Mouse (Mus musculus) kidney, embryonic 14.5 days (tissue): ENCODE results near the gene Nipsnap2. TPM values are rescaled to one million over a fixed set of nuclear protein-coding genes. Genes with fewer than 3 reads are reported as not detected.
"Not testable (repeated sequence)": the region's sequence is repeated elsewhere in the genome, so short reads cannot be mapped to it uniquely, and the experiment has no call there.

Experiments used
- ATAC-seq: fragments of 200-750 bp; cut with Nextera tagmentation; 2 replicates; pipeline ENCODE4 v1.8.0; 2017; ENCODE audit warnings: moderate number of reproducible peaks, mild to moderate bottlenecking, moderate TSS enrichment, moderate library complexity; ENCODE audit not compliant: low FRiP score, low TSS enrichment
- H3K27ac ChIP-seq: fragments of 300-500 bp; sonication (generic); 2 replicates; pipeline ENCODE4 v1.5.1; 2014; ENCODE audit warnings: low read depth, mild to moderate bottlenecking, low read length, moderate library complexity, mixed read lengths
- H3K27me3 ChIP-seq: fragments of 300-500 bp; sonication (generic); 2 replicates; pipeline ENCODE4 v1.6.1; 2014; ENCODE audit warnings: mild to moderate bottlenecking, low read length; ENCODE audit not compliant: control insufficient read depth, insufficient read depth
- H3K36me3 ChIP-seq: fragments of 300-500 bp; sonication (generic); 2 replicates; pipeline ENCODE4 v1.6.1; 2014; ENCODE audit warnings: low read length, mixed read lengths; ENCODE audit not compliant: control insufficient read depth, insufficient read depth
- H3K4me1 ChIP-seq: fragments of 300-500 bp; sonication (generic); 2 replicates; pipeline ENCODE4 v1.6.1; 2014; ENCODE audit warnings: low read length, mixed read lengths; ENCODE audit not compliant: control insufficient read depth, insufficient read depth
- H3K4me2 ChIP-seq: fragments of 300-500 bp; sonication (generic); replicated peaks from 2 replicates; pipeline ENCODE4 v1.6.1; 2014; ENCODE audit warnings: low read depth, mild to moderate bottlenecking, low read length
- H3K4me3 ChIP-seq: fragments of 300-500 bp; sonication (generic); 2 replicates; pipeline ENCODE4 v1.5.1; 2014; ENCODE audit warnings: mild to moderate bottlenecking, low read length
- H3K9ac ChIP-seq: fragments of 300-500 bp; sonication (generic); 2 replicates; pipeline ENCODE4 v1.6.1; 2014; ENCODE audit warnings: low read depth, mild to moderate bottlenecking, low read length, moderate library complexity
- H3K9me3 ChIP-seq: fragments of 300-500 bp; sonication (generic); 2 replicates; pipeline ENCODE4 v1.6.1; 2016; ENCODE audit warnings: low read length; ENCODE audit not compliant: control insufficient read depth
- WGBS: fragments of 180-500 bp; shearing (Covaris S2); extraction: QIAGEN DNeasy Blood & Tissue Kit; methylation state at CpG from one replicate; pipeline ENCODE4 v1.1.7; 2014; 5-methylcytosine and 5-hydroxymethylcytosine counted together
- polyA plus RNA-seq: library from polyadenylated mRNA; unstranded; fragments of >200 nt; fragmentation: Nextera tagmentation; extraction: Ambion mirVana; gene quantifications from 2 replicates; pipeline ENCODE4 v1.2.1, GENCODE M21; 2014

Nipsnap2 gene
- polyA plus RNA-seq, 1 experiment from 2014 or later = 137 TPM

DNA sequence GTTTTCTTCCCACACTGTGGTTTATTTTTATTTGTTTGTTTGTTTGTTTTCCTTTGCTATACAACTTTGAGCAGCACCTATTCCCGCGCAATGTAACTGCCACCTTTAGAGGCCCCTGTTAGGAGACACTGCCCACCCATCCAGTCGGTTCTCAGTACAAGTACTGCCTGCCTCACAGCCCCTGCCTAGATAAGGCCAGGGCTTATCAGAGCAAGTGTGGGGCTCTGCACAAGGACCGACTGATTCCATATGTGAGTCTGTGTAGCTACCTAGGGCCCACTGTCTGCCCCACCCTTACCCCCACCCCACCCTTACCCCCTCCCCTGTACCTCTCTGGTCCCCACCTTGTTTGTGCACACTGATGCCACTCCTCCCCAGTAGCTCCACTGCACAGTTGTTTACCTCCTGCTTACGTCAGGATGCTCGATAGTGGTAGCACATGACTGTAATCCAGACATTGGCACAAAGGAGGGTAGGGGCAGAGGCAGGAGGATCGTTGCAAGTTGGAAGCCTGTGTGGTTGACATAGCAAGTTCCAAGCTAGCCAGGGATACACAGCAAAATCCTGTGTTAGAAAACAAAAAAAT is 18.1 kb downstream of the Nipsnap2 start:
- peaks cover 38% of the 10 kb centered on the region for H3K36me3 ChIP-seq
- H3K27ac ChIP-seq = no peak overlapping the region
- no peaks in the 10 kb centered on the region for H3K9me3 ChIP-seq
- ATAC-seq = no peak
- H3K4me1 ChIP-seq = no peaks in the 10 kb centered on the region
- H3K4me2 ChIP-seq = no peak overlapping the region
- WGBS = 88% methylated on average over 7 of the region's 7 CpGs
- no peak overlapping the region for H3K9ac ChIP-seq
- H3K27me3 ChIP-seq = no peaks in the 10 kb centered on the region
- H3K4me3 ChIP-seq = no peak overlapping the region

DNA sequence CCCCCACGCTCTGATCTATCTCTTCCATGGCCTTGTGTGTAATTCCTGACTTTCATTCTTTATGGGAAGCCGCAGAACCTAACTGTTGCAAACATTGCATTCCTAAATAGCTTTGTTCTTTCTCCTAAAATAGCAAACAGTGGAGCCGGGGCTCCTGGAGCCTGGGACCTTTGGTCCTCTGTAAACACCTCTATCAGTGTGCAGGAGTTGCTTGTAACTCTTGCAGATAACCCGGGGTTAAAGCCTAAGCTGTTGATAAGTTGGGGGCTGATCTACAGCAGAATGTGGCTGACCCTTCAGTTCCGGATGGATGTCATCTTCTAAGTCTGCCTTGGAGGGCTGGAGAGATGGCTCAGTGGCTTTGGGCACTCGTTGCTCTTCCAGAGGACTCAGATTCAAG is 19.2 kb downstream of the Nipsnap2 start:
- Histone ChIP-seq H3K4me3 (no peak overlapping the region), H3K27me3 (no peaks in the 10 kb centered on the region), H3K4me2 (no peak overlapping the region), H3K36me3 (peaks cover 42% of the 10 kb centered on the region), H3K27ac (no peak overlapping the region), H3K4me1 (no peaks in the 10 kb centered on the region), H3K9ac (no peak overlapping the region), H3K9me3 (no peaks in the 10 kb centered on the region)
- ATAC-seq = no peak
- WGBS = 83% methylated on average over 6 of the region's 6 CpGs

DNA sequence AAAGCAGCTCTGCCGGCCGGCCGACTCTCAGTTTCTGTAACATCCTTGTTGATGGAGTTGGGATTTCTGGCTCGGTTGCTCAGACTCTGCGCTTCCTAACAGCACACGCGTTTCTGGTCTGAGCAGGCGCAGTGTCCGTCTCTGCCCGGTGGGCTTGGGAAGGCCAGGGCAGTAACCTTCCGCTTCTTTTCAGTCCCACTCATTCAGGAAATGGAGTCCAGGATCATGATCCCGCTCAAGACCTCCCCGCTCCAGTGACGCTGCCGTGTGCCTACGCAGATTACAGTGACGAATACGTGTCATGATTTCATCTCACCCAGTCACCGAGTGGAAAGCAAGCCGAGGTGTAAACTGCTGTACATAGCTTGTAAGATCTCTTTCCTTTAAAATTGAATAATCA is 32.0 kb downstream of the Nipsnap2 start:
- no peak overlapping the region for H3K4me3 ChIP-seq
- H3K9ac ChIP-seq = no peak overlapping the region
- no peaks in the 10 kb centered on the region for H3K27me3 ChIP-seq
- H3K4me1 ChIP-seq = no peaks in the 10 kb centered on the region; the same call in 1 of the 2 replicates
- no peak overlapping the region for H3K27ac ChIP-seq
- H3K36me3 ChIP-seq = peaks cover 32% of the 10 kb centered on the region
- ATAC-seq = no peak
- H3K9me3 ChIP-seq = no peaks in the 10 kb centered on the region
- 93% methylated on average over 20 of the region's 20 CpGs for WGBS
- no peak overlapping the region for H3K4me2 ChIP-seq

DNA sequence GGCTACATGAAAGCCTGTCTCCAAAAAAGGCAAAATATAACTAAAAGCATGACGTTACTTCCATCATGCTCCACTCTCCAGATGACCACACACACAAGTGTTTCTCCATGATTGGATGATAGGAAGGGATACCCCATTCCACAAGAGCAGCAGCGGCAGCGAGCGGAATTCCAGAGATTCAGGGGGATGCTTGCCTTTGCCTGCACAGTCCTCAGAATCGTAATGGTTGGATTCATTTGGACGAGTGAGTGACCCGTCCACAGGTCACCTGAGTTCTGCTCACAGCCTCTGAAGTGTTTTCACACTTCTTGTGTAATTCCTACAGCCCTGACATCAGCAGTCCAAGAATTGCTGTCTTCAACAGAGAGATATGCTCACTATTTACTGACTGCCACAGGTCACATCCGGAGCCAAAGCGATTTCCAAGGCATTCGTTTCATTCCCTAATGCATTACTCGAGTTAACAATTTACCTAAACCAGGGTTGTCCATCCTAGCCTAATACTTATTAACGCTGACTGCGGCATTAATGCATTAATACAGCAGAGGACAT is 35.1 kb downstream of the Nipsnap2 start:
- peak overlapping the region; percentile 65; the same call in 1 of the 2 replicates for H3K27ac ChIP-seq
- H3K36me3 ChIP-seq = peaks cover 14% of the 10 kb centered on the region
- no peak overlapping the region for H3K4me3 ChIP-seq
- ATAC-seq = no peak
- 72% methylated on average over 13 of the region's 13 CpGs for WGBS
- H3K4me1 ChIP-seq = no peaks in the 10 kb centered on the region; the same call in 1 of the 2 replicates
- H3K4me2 ChIP-seq = no peak overlapping the region
- no peaks in the 10 kb centered on the region for H3K9me3 ChIP-seq
- no peaks in the 10 kb centered on the region for H3K27me3 ChIP-seq
- H3K9ac ChIP-seq = no peak overlapping the region

DNA sequence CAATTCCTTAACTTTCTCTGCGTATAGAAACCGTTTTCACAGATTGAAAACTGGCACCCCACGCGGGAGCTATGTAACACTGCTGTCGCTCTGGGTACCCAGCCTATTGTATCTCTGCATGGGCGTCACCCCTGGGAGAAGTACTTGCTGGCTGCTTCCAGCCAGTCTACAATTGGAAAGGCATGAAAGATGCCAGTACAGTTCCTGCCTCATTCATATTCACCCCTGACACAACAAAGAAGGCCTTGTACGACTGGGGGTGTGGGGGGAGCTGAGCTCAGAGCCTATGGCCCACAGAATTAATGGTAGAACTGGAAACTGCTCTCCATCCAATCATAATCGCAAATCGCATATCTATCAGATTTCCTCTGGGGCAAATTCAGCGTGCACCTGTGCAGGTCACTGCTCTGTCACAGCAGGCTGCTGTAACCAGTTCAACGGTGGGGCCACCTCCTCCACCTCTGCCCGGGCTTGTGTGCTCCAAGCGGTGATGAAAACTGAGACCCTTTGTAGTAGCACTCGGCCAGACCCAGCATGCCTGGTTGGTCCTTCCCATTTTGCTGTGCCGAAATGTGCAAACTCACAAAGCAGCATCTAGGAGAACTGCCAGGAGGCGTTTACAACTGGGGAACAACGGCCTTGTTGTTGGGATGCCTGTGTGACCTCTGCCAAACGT is 37.1 kb downstream of the Nipsnap2 start:
- H3K27me3 ChIP-seq = no peaks in the 10 kb centered on the region
- no peaks in the 10 kb centered on the region for H3K9me3 ChIP-seq
- no peak overlapping the region for H3K4me2 ChIP-seq
- no peaks in the 10 kb centered on the region; the same call in 1 of the 2 replicates for H3K4me1 ChIP-seq
- peak overlapping the region; percentile 83 for H3K27ac ChIP-seq
- WGBS = 65% methylated on average over 18 of the region's 18 CpGs
- H3K4me3 ChIP-seq = no peak overlapping the region
- ATAC-seq = peak; percentile 91
- H3K36me3 ChIP-seq = peaks cover 14% of the 10 kb centered on the region
- H3K9ac ChIP-seq = no peak overlapping the region

DNA sequence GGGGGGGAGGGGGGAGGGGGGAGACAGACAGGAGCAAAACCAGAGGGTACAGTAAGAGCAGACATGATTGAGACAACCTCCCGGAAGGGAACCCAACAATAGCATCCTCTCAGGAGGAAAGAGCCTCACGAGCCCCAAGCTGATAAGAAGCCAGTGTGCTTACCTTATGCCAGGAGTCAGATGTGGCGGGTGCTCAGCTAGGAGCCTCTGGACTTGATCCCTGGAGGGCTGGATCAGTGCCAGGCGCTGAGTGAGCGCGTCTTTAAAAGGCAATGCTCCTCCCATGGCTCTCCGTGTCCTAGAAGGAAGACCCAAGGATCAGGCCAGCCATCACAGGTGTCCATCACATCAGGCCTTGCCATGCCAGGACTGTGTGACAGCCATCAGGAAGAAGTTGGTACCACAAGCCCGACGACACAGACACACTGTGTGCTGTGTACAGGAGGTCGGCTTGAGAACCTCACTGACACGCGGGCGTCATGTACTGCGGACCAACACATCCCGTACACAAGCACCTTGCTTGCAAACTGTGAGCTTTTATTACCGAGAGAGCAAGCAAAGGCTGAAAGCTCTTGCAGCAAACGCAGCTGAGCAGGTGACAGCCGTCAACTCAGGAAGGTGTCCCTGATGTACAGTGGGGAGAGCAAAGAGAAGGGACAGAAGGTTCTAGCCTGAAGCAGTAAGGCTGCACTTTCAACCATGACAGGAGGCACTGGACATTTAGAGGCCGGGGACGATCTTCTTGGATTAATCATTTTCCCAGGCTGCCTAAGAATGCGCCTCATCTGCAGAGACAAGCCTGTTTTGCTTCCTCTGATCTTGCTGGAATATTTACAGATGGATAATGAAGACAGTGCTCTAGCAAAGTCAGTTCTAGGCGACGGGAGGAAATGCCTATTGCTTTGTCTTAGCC is 45.8 kb downstream of the Nipsnap2 start:
- 0 out of 2 replicates have a peak, but pooled peaks have one; percentile 28 for ATAC-seq
- no peaks in the 10 kb centered on the region for H3K9me3 ChIP-seq
- no peak overlapping the region for H3K27ac ChIP-seq
- 85% methylated on average over 23 of the region's 23 CpGs for WGBS
- no peak overlapping the region for H3K9ac ChIP-seq
- no peaks in the 10 kb centered on the region for H3K4me1 ChIP-seq
- no peaks in the 10 kb centered on the region for H3K27me3 ChIP-seq
- peaks cover 8% of the 10 kb centered on the region; the same call in 1 of the 2 replicates for H3K36me3 ChIP-seq
- H3K4me3 ChIP-seq = no peak overlapping the region
- no peak overlapping the region for H3K4me2 ChIP-seq

DNA sequence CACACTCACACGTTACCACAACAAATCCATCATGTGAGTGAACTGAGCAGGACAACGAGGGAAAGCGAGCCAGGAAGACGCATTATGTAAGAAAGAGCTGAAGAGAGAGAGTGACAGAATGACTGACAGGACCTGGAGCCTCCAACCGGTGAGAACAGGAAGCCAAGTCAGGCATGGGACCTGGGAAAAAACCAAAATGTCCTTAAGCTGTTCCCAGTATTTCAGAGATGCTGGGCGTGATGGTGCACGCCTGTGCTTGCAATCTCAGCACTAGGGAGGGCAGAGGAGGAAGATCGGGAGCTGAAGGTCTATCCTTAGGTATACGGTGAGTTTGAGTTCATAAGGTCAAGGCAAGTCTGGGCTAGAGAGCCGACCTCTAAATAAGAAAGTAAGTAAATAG is 47.6 kb downstream of the Nipsnap2 start:
- Histone ChIP-seq H3K27ac (no peak overlapping the region), H3K9ac (no peak overlapping the region), H3K4me2 (no peak overlapping the region), H3K4me1 (no peaks in the 10 kb centered on the region), H3K36me3 (peaks cover 4% of the 10 kb centered on the region), H3K4me3 (no peak overlapping the region), H3K27me3 (no peaks in the 10 kb centered on the region), H3K9me3 (no peaks in the 10 kb centered on the region)
- WGBS = 88% methylated on average over 10 of the region's 10 CpGs
- no peak for ATAC-seq

DNA sequence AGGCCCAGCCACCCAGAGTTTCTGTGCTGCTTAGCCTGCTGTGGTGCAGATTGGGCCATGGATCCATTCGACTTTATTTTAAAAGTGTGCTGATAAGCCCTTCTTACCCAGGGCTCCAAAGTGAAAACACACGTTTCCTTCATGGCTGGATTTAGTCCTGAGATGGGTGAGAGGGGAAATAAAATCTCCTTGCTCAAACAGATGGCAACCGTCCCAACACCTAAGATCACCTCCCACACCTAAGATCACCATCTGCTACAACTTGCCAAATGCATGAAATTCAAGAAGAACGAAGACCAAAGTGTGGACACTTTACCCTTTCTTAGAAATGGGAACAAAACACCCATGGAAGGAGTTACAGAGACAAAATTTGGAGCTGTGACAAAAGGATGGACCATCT is 48.5 kb downstream of the Nipsnap2 start:
- H3K36me3 ChIP-seq, ATAC-seq, H3K4me3 ChIP-seq, H3K4me2 ChIP-seq, H3K9ac ChIP-seq, H3K9me3 ChIP-seq, H3K27ac ChIP-seq, H3K4me1 ChIP-seq, H3K27me3 ChIP-seq: not testable (repeated sequence)
- 69% methylated on average over 4 of the region's 4 CpGs for WGBS
